9 mouse cellular contexts compared by ENCODE assay signal in genomic region chr12:102181799-102182357, GRCm38 (mm10). TPM values are rescaled to one million over a fixed set of nuclear protein-coding genes. Genes with fewer than 3 reads are reported as not detected.
DNase-seq lines count a peak whose midpoint lies in the region; ATAC-seq and TF ChIP-seq lines count a peak whose summit lies in the region.
"Had no signal": no experiment of that assay in that cellular context is flagged by ENCODE, and none has a peak within 500 bp of the region (broad histone marks: within the 10 kb centered on the region; RNA-seq: fewer than 3 reads in every experiment).

No protein-coding gene starts in this region.

- intact Hi-C loops in left cerebral cortex, adult 2 months (cut with DNase I) = loop anchor here (5.0 kb wide), 1 partner anchor 205 kb away; no protein-coding TSS in a partner anchor

- no peak overlapping the region for H3K9ac ChIP-seq in hindbrain, embryonic 14.5 days
- H3K9ac ChIP-seq in limb, embryonic 14.5 days (ENCODE audit: low read depth, low read length, severe bottlenecking) = no peak overlapping the region
- no peak overlapping the region for H3K9ac ChIP-seq in neural tube, embryonic 11.5 days (ENCODE audit: low read length)

- no peaks in the 10 kb centered on the region for H3K9me3 ChIP-seq in hindbrain, embryonic 14.5 days (ENCODE audit: control insufficient read depth, low read length)
- H3K9me3 ChIP-seq in limb, embryonic 14.5 days (ENCODE audit: control insufficient read depth, low read length) = no peaks in the 10 kb centered on the region
- H3K9me3 ChIP-seq in neural tube, embryonic 11.5 days (ENCODE audit: control insufficient read depth, low read length) = no peaks in the 10 kb centered on the region

- H3K4me1 ChIP-seq in embryonic fibroblast, embryonic 13.5 days (ENCODE audit: control insufficient read depth, insufficient read depth, low read length) = no peaks in the 10 kb centered on the region
- H3K4me1 ChIP-seq in hindbrain, embryonic 14.5 days (replicated peaks; ENCODE audit: control insufficient read depth, insufficient read depth, low read length) = no peaks in the 10 kb centered on the region
- no peaks in the 10 kb centered on the region for H3K4me1 ChIP-seq in limb, embryonic 14.5 days (ENCODE audit: control insufficient read depth, insufficient read depth, low read length)
- H3K4me1 ChIP-seq in neural tube, embryonic 11.5 days (ENCODE audit: control insufficient read depth, insufficient read depth, low read length) = no peaks in the 10 kb centered on the region

- ATAC-seq in hindbrain, embryonic 14.5 days (ENCODE audit: low FRiP score) = peak; percentile 38; the same call in 1 of the 2 replicates
- no peak for ATAC-seq in limb, embryonic 14.5 days (ENCODE audit: low FRiP score, low read depth)
- ATAC-seq in neural tube, embryonic 11.5 days (ENCODE audit: insufficient read depth, low FRiP score, low TSS enrichment) = no peak

- H3K4me3 ChIP-seq in left cerebral cortex, adult 2 months = no peak overlapping the region
- H3K4me3 ChIP-seq in embryonic fibroblast, embryonic 13.5 days (ENCODE audit: insufficient read depth, low read length) = no peak overlapping the region
- H3K4me3 ChIP-seq in hindbrain, embryonic 14.5 days (replicated peaks; ENCODE audit: low read length) = no peak overlapping the region
- H3K4me3 ChIP-seq in limb, embryonic 14.5 days (replicated peaks; ENCODE audit: low read length) = no peak overlapping the region
- H3K4me3 ChIP-seq in neural tube, embryonic 11.5 days (ENCODE audit: low read depth, low read length) = no peak overlapping the region
- H3K4me3 ChIP-seq: myocyte had no signal

- peak in 1 of 2 experiments; percentile 59 for DNase-seq in left cerebral cortex, adult 2 months (ENCODE audit: extremely low spot score in 1 of 2, low spot score in 2 of 2)
- DNase-seq in left cerebral cortex, adult 11 months (ENCODE audit: low spot score) = no peak
- DNase-seq in adrenal gland, postnatal 14 days = peak; percentile 80
- DNase-seq in hindbrain, embryonic 14.5 days (ENCODE audit: low spot score) = peak; percentile 74
- peak; percentile 11 for DNase-seq in limb, embryonic 14.5 days (ENCODE audit: low spot score)
- DNase-seq in neural tube, embryonic 11.5 days (ENCODE audit: low spot score) = peak; percentile 74
- peak; percentile 68 for DNase-seq in thymus, postnatal 14 days

- no peak overlapping the region for H3K4me2 ChIP-seq in hindbrain, embryonic 14.5 days (replicated peaks)
- H3K4me2 ChIP-seq in limb, embryonic 14.5 days (replicated peaks; ENCODE audit: low read depth, low read length, severe bottlenecking) = no peak overlapping the region
- H3K4me2 ChIP-seq in neural tube, embryonic 11.5 days (ENCODE audit: low read depth) = no peak overlapping the region

- H3K27ac ChIP-seq in left cerebral cortex, adult 2 months = no peak overlapping the region
- no peak overlapping the region for H3K27ac ChIP-seq in embryonic fibroblast, embryonic 13.5 days (ENCODE audit: insufficient read depth, low read length)
- no peak overlapping the region for H3K27ac ChIP-seq in hindbrain, embryonic 14.5 days
- no peak overlapping the region for H3K27ac ChIP-seq in limb, embryonic 14.5 days (replicated peaks; ENCODE audit: low read depth, low read length)
- no peak overlapping the region for H3K27ac ChIP-seq in neural tube, embryonic 11.5 days (ENCODE audit: low read depth, low read length)

- no peaks in the 10 kb centered on the region for H3K36me3 ChIP-seq in hindbrain, embryonic 14.5 days (replicated peaks; ENCODE audit: control insufficient read depth, insufficient read depth)
- no peaks in the 10 kb centered on the region for H3K36me3 ChIP-seq in limb, embryonic 14.5 days (ENCODE audit: control insufficient read depth, insufficient read depth, low read length)
- H3K36me3 ChIP-seq in neural tube, embryonic 11.5 days (ENCODE audit: control insufficient read depth, insufficient read depth, low read length) = no peaks in the 10 kb centered on the region

- no peak for TF ChIP-seq POLR2A in embryonic fibroblast, embryonic 13.5 days (IDR thresholded peaks at IDR 0.05; ENCODE audit: low read depth, low read length)
- TF ChIP-seq POLR2A in limb, embryonic 14.5 days (IDR thresholded peaks at IDR 0.05; ENCODE audit: borderline replicate concordance, extremely low read depth, insufficient read depth, insufficient read length) = no peak

- WGBS in hindbrain, embryonic 14.5 days = 46% methylated on average over 5 of the region's 5 CpGs
- 47% methylated on average over 5 of the region's 5 CpGs for WGBS in limb, embryonic 14.5 days
- 31% methylated on average over 5 of the region's 5 CpGs for WGBS in neural tube, embryonic 11.5 days

- H3K27me3 ChIP-seq in hindbrain, embryonic 14.5 days (ENCODE audit: control insufficient read depth, insufficient read depth, low read length) = no peaks in the 10 kb centered on the region
- no peaks in the 10 kb centered on the region for H3K27me3 ChIP-seq in limb, embryonic 14.5 days (ENCODE audit: control insufficient read depth, insufficient read depth, low read length)
- no peaks in the 10 kb centered on the region for H3K27me3 ChIP-seq in neural tube, embryonic 11.5 days (ENCODE audit: control insufficient read depth, insufficient read depth, low read length)

- TF ChIP-seq CTCF in left cerebral cortex, adult 2 months (IDR thresholded peaks at IDR 0.05) = peak; percentile 80
- peak; percentile 26; the same call in 1 of the 2 replicates for TF ChIP-seq CTCF in embryonic fibroblast, embryonic 13.5 days (IDR thresholded peaks at IDR 0.05; ENCODE audit: borderline replicate concordance, insufficient read depth, low read length)

RNA-seq across cellular contexts. Expression of gene Slc24a4, which starts 53.3 kb away (rescaled TPM):
- total RNA-seq in left cerebral cortex, adult 2 months (2021) = 10 to 100 TPM; 46.4 to 47.2 TPM
- total RNA-seq in adrenal gland, postnatal 14 days (2021) = 0.60 and 0.85 TPM in 2 replicates
- not detected in 2 replicates for polyA plus RNA-seq in embryonic fibroblast, embryonic 13.5 days (2011; ENCODE audit: insufficient read length, low read depth, missing spikeins)
- 2.4 and 2.5 TPM in 2 replicates for polyA plus RNA-seq in hindbrain, embryonic 14.5 days (2014; fragmentation: Nextera tagmentation; extraction: Ambion mirVana)
- polyA plus RNA-seq in limb, embryonic 14.5 days (2012; rRNA removed) = 1.7 and 2.3 TPM in 2 replicates
- 0.77 and 1.1 TPM in 2 replicates for polyA plus RNA-seq in limb, embryonic 14.5 days (2014; fragmentation: Nextera tagmentation; extraction: Ambion mirVana)
- polyA plus RNA-seq in neural tube, embryonic 11.5 days (2014; fragmentation: Nextera tagmentation; extraction: Ambion mirVana) = 0.09 and 0.52 TPM in 2 replicates
